Mouse (Mus musculus) forebrain, embryonic 10.5 days (tissue): Measurements from ENCODE around the gene Rnf169. TPM values are rescaled to one million over a fixed set of nuclear protein-coding genes. Genes with fewer than 3 reads are reported as not detected.
A peak's percentile ranks its signal among the peaks of the same experiment; 100 is the strongest.

Experiments
- DNase-seq: peaks from one replicate; pipeline ENCODE4 v3.0.0-alpha.2; 2017; ENCODE audit warnings: low spot score; ENCODE audit errors: extremely low spot score
- H3K27ac ChIP-seq: fragments of 300-500 bp; sonication (generic); 2 replicates; pipeline ENCODE4 v1.5.1; 2016; ENCODE audit warnings: mild to moderate bottlenecking
- H3K27me3 ChIP-seq: fragments of 300-500 bp; sonication (generic); 2 replicates; pipeline ENCODE4 v1.6.1; 2016; ENCODE audit warnings: mild to moderate bottlenecking; ENCODE audit not compliant: poor library complexity, severe bottlenecking
- H3K36me3 ChIP-seq: fragments of 300-500 bp; sonication (generic); replicated peaks from 2 replicates; pipeline ENCODE4 v1.6.1; 2016; ENCODE audit warnings: mild to moderate bottlenecking, moderate library complexity
- H3K4me1 ChIP-seq: fragments of 300-500 bp; sonication (generic); 2 replicates; pipeline ENCODE4 v1.6.1; 2016
- H3K4me3 ChIP-seq: fragments of 300-500 bp; sonication (generic); 2 replicates; pipeline ENCODE4 v1.5.1; 2016; ENCODE audit warnings: mild to moderate bottlenecking, moderate library complexity
- H3K9me3 ChIP-seq: fragments of 300-500 bp; sonication (generic); 2 replicates; pipeline ENCODE4 v1.6.1; 2016; ENCODE audit warnings: mild to moderate bottlenecking, moderate library complexity
- WGBS: fragments of 180-500 bp; shearing (Covaris S2); methylation state at CpG from one replicate; pipeline ENCODE4 v1.1.7; 2016; 5-methylcytosine and 5-hydroxymethylcytosine counted together
- polyA plus RNA-seq: library from polyadenylated mRNA; unstranded; fragments of >200 nt; fragmentation: Nextera tagmentation; extraction: Ambion mirVana; gene quantifications from 2 replicates; pipeline ENCODE4 v1.2.1, GENCODE M21; 2016

Gene Rnf169
- polyA plus RNA-seq = 4.1 and 4.2 TPM in 2 replicates

DNA sequence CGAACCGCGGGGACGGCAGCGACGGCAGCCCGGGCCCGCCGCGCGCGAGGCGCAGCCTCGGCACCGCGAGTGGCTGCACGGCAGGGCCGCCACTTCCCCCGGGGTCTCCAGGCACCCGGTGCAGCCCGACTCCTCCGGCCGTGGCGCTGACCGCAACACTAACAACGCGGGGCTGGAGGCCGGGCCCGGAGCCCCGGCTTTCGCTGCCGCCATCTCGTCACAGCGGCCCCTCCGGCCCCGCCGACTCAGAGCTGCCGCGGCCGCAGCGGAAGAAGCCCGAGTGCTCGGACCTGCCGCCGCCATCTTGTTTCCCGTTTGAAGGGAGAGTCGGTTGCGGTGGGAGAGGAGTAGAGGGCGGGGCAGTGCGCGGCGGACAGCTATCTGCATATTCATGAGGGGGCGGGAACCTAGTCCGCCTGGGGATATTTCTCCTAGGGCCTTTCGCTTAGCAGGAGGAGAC is at the start of gene Rnf169:
TSS of gene Rnf169 (minus strand) at position 317 of the 460 bp plus-strand sequence.
- under 1% methylated on average over 55 of the region's 55 CpGs for WGBS
- peaks cover 11% of the 10 kb centered on the region; the same call in 1 of the 2 replicates for H3K9me3 ChIP-seq
- no peaks in the 10 kb centered on the region for H3K27me3 ChIP-seq
- peaks cover 11% of the 10 kb centered on the region for H3K36me3 ChIP-seq
- peak; percentile 91 for DNase-seq
- H3K27ac ChIP-seq = peak within 1 kb of the TSS; percentile 99
- H3K4me1 ChIP-seq = peaks cover 19% of the 10 kb centered on the region
- peak within 1 kb of the TSS; percentile 97 for H3K4me3 ChIP-seq

DNA sequence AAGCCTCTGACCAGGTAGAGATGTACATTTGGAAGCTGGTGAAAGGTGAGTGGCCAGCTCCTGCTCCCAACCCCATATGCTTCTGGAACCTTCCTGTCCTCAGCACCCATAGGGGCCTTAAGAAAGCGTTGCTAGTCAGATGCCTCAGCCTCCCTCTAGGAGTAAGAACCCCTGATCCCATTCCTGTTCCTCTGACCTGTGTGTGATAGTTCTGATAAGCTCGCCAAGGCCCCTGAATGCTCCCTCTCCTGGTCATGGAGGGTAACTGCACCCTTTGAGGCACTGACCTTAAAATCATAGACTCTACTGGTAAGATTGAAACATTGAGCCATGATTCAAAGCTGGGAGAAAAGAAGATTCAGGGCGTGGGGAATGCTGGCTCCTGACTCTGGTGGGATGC is 49.1 kb upstream of the Rnf169 start:
- DNase-seq = peak; percentile 51
- Histone ChIP-seq H3K4me3 (no peak overlapping the region), H3K36me3 (no peaks in the 10 kb centered on the region), H3K27ac (no peak overlapping the region), H3K4me1 (no peaks in the 10 kb centered on the region), H3K9me3 (no peaks in the 10 kb centered on the region), H3K27me3 (no peaks in the 10 kb centered on the region)
- 40% methylated on average over 3 of the region's 3 CpGs for WGBS

DNA sequence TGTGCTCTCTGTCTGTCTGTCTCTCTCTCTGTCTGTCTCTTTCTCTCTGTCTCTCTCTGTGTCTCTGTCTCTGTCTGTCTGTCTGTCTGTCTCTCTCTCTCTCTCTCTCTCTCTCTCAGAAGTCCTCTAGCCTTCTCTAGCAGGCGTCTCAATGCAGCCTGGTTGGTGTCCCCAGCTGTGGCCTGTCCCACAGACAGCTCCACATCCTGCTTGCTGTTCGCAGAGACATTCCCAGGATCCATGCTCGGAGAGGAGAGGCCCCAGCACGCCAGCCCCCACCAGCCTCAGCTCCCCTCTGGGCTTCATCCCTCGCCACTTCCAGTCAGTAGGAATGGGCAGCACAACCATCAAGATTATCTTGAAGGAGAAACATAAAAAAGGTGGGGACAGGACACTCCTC is 47.1 kb upstream of the Rnf169 start:
- no peaks in the 10 kb centered on the region for H3K4me1 ChIP-seq
- DNase-seq = no peak
- WGBS = 79% methylated on average over 5 of the region's 5 CpGs

DNA sequence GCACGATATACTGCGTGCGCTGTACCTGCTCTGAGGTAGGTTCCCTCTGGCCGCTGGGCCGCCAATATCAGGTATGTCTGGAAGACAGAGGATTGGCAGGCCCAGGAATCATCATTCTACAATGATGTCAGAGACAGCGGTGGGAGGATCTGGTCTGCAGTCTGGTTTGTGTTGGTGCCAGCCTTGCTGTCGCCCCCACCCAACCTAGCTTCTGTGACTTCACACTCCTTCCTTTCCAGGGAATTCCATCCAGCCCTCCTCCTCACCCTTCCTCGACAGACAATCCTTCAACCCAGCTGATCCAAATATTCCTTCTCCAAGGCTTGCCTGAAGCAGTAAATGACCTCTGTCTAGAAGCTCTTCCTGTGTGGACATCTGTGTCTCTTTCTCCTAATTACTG is 36.8 kb upstream of the Rnf169 start:
- Histone ChIP-seq H3K4me1 (peaks cover 14% of the 10 kb centered on the region), H3K27me3 (no peaks in the 10 kb centered on the region), H3K27ac (no peak overlapping the region), H3K4me3 (no peak overlapping the region), H3K36me3 (no peaks in the 10 kb centered on the region), H3K9me3 (no peaks in the 10 kb centered on the region)
- WGBS = 91% methylated on average over 8 of the region's 8 CpGs
- DNase-seq = no peak

More for the DNA sequence above, 47.1 kb upstream of the Rnf169 start:
- H3K9me3 ChIP-seq = no peaks in the 10 kb centered on the region
- no peaks in the 10 kb centered on the region for H3K27me3 ChIP-seq
- no peak overlapping the region for H3K4me3 ChIP-seq
- H3K36me3 ChIP-seq = no peaks in the 10 kb centered on the region
- H3K27ac ChIP-seq = no peak overlapping the region

DNA sequence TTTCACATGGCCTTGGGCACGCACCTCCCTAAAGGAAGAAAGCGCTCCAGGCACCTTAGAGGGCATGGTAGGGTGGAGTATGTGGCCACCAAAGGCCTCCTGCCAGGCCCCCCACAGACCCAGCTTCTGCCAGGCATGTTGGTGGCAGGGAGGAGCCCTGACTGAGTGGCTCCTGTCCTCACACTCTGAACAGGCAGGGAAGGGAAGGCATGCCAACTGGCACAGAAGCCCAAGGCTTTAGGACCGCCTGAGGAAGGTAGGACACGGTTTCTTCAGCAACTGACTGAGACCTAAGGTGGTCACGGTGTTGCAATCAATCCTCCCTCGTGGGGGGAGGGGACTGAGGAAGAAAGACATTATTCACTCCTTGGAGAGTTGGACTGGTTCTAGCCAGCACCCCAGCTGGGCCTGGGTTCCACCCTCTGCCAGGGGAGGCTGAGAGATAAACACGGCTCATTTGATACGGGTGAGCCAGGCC is 33.9 kb upstream of the Rnf169 start:
- H3K9me3 ChIP-seq = no peaks in the 10 kb centered on the region
- peaks cover 36% of the 10 kb centered on the region for H3K4me1 ChIP-seq
- DNase-seq = no peak
- 0 out of 2 replicates have a peak overlapping the region, but pooled peaks have one; percentile 31 for H3K27ac ChIP-seq
- peaks cover 17% of the 10 kb centered on the region for H3K27me3 ChIP-seq
- H3K4me3 ChIP-seq = no peak overlapping the region
- H3K36me3 ChIP-seq = no peaks in the 10 kb centered on the region
- 68% methylated on average over 8 of the region's 8 CpGs for WGBS

DNA sequence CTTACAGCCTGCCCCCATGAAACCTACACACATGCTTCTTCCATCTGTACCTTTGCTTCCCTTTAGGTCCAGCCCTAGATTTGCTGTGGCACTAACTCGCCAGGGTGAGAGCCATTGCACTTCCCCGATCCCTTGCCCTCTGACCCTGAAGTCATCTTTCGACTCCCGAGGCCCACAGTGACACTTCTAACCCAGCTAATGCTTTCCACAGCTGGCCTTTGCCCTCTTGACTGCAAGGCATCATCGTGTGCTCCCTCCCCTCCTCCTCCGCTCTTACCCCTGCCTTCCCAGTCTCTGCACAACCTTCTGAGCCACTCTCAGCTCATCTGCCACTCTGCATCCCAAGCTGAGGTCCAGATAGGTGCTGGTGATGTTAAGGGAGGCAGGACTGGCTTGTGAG is 32.3 kb upstream of the Rnf169 start:
- Histone ChIP-seq H3K36me3 (no peaks in the 10 kb centered on the region), H3K27ac (no peak overlapping the region), H3K9me3 (no peaks in the 10 kb centered on the region), H3K4me3 (no peak overlapping the region), H3K27me3 (peaks cover 33% of the 10 kb centered on the region), H3K4me1 (peaks cover 36% of the 10 kb centered on the region)
- WGBS = 46% methylated on average over 6 of the region's 6 CpGs
- no peak for DNase-seq

DNA sequence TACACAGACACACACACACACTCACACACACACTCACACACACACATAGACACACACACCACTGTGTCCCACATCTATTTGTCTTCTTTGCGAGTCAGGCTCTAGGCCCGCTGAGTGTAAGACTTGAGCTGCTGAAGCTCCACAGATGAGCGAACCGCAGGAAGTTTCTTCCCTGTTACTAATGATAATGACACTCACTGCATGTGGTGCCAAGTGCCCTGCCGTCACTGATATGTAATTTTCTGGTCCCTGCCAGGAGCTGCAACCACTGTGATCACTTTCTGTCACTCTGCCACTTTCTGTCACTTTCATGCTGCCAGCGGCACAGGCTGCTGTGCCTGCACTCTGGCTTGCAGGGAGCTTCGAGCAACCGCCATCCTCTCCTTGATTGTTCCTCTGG is 31.8 kb upstream of the Rnf169 start:
- H3K27me3 ChIP-seq = peaks cover 38% of the 10 kb centered on the region
- no peak overlapping the region for H3K27ac ChIP-seq
- H3K36me3 ChIP-seq = no peaks in the 10 kb centered on the region
- H3K4me1 ChIP-seq = peaks cover 36% of the 10 kb centered on the region
- DNase-seq = no peak
- 72% methylated on average over 8 of the region's 8 CpGs for WGBS
- H3K9me3 ChIP-seq = no peaks in the 10 kb centered on the region
- H3K4me3 ChIP-seq = no peak overlapping the region

DNA sequence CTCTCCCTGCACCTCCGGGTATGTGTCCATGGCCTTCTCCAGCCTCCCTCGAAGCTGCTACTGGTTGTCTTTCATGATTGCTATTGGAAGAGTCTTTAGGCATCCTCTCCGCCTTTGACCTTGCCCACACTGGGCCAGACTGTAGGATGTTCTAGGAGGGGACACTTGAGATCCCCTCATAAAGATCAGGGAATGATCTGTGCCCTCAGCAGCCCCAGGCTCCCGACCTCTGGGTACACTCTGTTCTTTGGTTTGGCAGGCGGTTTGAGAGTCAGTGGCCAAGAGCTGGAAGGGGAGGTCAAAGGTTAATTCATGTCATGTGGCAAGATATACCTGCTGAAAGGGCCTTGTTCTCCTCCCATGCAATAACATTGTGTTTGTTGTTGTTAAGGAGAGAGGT is 30.5 kb upstream of the Rnf169 start:
- H3K9me3 ChIP-seq = no peaks in the 10 kb centered on the region
- no peak for DNase-seq
- H3K27me3 ChIP-seq = peaks cover 51% of the 10 kb centered on the region
- H3K4me3 ChIP-seq = no peak overlapping the region
- no peaks in the 10 kb centered on the region for H3K36me3 ChIP-seq
- H3K27ac ChIP-seq = 0 out of 2 replicates have a peak overlapping the region, but pooled peaks have one; percentile 22
- WGBS = 55% methylated on average over 5 of the region's 5 CpGs
- H3K4me1 ChIP-seq = peaks cover 46% of the 10 kb centered on the region

DNA sequence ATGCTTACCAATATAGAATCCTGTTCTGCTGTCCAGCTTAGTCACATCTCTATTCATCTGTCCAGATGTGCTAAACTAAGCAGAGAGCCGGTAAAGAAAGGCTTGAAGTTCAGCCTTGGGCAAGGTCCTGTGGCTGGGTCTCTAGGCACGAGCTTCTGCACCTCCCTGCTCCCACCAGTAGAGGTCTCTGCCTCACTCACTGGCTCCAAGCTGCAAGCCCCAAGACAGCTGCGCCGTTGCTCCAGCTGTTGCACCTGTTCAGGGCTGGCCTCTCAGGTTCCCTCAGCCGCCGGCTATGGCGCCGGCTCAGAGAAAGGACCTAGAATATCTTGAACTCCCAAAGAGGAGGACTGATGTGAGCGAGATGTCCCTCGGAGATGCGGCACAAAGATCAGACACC is 29.4 kb upstream of the Rnf169 start:
- Histone ChIP-seq H3K4me1 (peaks cover 54% of the 10 kb centered on the region), H3K36me3 (no peaks in the 10 kb centered on the region), H3K4me3 (no peak overlapping the region), H3K27ac (no peak overlapping the region), H3K9me3 (no peaks in the 10 kb centered on the region), H3K27me3 (peaks cover 62% of the 10 kb centered on the region)
- 13% methylated on average over 11 of the region's 11 CpGs for WGBS
- peak; percentile 74 for DNase-seq

DNA sequence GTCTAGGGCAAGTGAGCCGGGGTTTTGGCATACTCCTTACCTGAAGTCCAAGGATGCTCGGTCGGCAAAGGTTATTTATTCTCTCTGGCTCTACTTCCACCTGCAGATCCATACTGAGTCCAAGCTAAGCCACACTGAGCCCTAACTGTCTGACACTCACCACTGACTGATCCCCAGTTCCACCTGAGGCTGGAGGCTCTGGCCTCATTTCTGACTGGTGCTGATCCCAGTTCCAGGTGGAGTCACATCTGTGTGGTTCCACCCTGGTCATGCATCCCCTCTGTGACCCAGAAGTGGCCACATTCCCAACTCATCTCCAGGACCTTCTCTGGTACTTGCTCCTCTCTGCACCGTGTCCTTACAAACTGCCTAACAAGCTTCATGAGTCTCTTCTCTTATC is 28.5 kb upstream of the Rnf169 start:
- H3K4me1 ChIP-seq = peaks cover 47% of the 10 kb centered on the region

DNA sequence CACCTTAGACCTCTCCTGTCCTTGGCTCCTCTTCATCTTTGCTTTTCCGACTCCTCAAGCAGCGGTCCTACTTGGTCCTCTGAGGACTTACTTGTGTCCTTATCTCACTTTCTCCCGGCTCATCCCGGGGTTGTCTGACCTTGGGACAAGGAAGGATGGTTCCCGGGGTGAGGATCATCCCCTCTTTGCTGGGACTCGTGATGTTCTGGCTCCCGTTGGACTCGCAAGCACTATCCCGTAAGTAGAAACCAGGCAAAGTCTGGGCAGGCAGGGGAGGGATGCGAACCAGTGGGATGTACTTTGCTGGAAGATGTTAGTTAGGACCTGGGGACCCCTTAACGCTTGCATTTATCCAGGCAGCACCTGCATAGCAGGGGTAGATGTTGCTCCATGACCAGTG is 26.2 kb upstream of the Rnf169 start:
- no peak overlapping the region for H3K27ac ChIP-seq
- H3K9me3 ChIP-seq = no peaks in the 10 kb centered on the region
- H3K4me3 ChIP-seq = peak overlapping the region; percentile 63
- 5% methylated on average over 11 of the region's 11 CpGs for WGBS
- no peaks in the 10 kb centered on the region for H3K36me3 ChIP-seq
- H3K4me1 ChIP-seq = peaks cover 36% of the 10 kb centered on the region
- no peak for DNase-seq
- peaks cover 76% of the 10 kb centered on the region for H3K27me3 ChIP-seq

More for the DNA sequence above, 28.5 kb upstream of the Rnf169 start:
- Histone ChIP-seq H3K4me3 (no peak overlapping the region), H3K9me3 (no peaks in the 10 kb centered on the region), H3K27ac (no peak overlapping the region), H3K36me3 (no peaks in the 10 kb centered on the region), H3K27me3 (peaks cover 71% of the 10 kb centered on the region)
- DNase-seq = no peak
- WGBS = 93% methylated on average over 4 of the region's 4 CpGs

DNA sequence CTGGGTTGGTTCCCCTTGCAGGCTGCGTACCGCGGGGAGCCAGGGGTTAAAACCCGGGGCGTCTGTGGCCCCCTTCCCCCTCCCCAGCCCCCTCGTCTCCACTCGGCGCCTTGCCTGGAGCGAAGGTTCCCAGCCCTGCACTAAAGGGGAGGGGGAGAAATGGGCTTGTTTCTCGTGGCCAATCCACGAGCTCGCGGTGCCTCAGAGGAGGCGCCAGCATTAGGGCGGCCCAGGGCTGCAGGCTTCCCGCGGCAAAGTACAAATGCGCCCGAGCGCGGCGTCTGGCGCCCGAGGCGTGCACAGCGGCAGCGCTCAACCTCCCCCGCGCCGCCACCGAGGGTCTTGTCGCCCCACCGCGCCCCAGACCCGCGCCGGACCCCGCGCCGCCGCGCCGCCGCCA is 25.5 kb upstream of the Rnf169 start, which contains the start of gene Chrdl2:
TSS of gene Chrdl2 (plus strand) at position 383 of the 400 bp plus-strand sequence.
- Histone ChIP-seq H3K9me3 (no peaks in the 10 kb centered on the region), H3K27me3 (peaks cover 76% of the 10 kb centered on the region), H3K36me3 (no peaks in the 10 kb centered on the region), H3K4me1 (peaks cover 30% of the 10 kb centered on the region), H3K4me3 (peak within 1 kb of the TSS; percentile 63), H3K27ac (peak within 1 kb of the TSS; percentile 79)
- peak; percentile 60 for DNase-seq
- under 1% methylated on average over 44 of the region's 44 CpGs for WGBS

DNA sequence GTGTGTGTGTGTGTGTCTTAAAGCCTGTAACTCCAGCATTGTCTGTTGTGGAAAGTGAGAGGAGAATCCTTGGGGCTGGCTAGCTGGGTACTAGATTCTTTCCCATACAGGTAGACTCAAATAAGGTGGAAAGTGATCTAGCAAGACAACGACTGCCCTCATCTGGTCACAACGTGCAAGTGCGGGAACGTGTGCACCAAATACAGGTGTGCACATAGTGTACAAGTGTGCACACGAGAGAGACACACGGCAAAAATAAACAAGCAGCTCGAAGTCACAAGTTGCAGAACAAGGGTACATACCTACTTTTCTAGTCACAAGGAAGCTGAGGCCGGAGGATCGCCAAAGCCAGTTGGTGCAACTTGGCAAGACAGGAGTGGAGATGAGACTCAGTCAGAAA is 23.5 kb upstream of the Rnf169 start:
- WGBS = 61% methylated on average over 9 of the region's 9 CpGs
- no peaks in the 10 kb centered on the region for H3K9me3 ChIP-seq
- H3K4me1 ChIP-seq = peaks cover 18% of the 10 kb centered on the region
- H3K36me3 ChIP-seq = no peaks in the 10 kb centered on the region
- no peak overlapping the region for H3K27ac ChIP-seq
- H3K27me3 ChIP-seq = peaks cover 56% of the 10 kb centered on the region
- no peak for DNase-seq
- no peak overlapping the region for H3K4me3 ChIP-seq
